In genomic region chr4:32656146-32656904, GRCm38 (mm10) we compare ENCODE assay signal across 8 mouse cellular contexts. TPM values are rescaled to one million over a fixed set of nuclear protein-coding genes. Genes with fewer than 3 reads are reported as not detected.
A peak's percentile ranks its signal among the peaks of the same experiment; 100 is the strongest.
DNase-seq lines count a peak whose midpoint lies in the region; ATAC-seq and TF ChIP-seq lines count a peak whose summit lies in the region.

No protein-coding gene starts in this region.

- no peak for ATAC-seq in CD4-positive, CD25-positive, alpha-beta regulatory T cell, adult 4 months
- peak; percentile 26; the same call in 1 of the 2 replicates for ATAC-seq in lung, embryonic 14.5 days (ENCODE audit: insufficient read depth)
- ATAC-seq in forebrain, embryonic 13.5 days = peak; percentile 61
- no peak for ATAC-seq in limb, embryonic 15.5 days (ENCODE audit: insufficient number of reproducible peaks, low FRiP score, low TSS enrichment, low read depth)

- peak overlapping the region; percentile 58 for H3K9ac ChIP-seq in lung, embryonic 14.5 days
- peak overlapping the region; percentile 79 for H3K9ac ChIP-seq in forebrain, embryonic 13.5 days
- 0 out of 2 replicates have a peak overlapping the region, but pooled peaks have one; percentile 31 for H3K9ac ChIP-seq in limb, embryonic 15.5 days

- H3K9me3 ChIP-seq in lung, embryonic 14.5 days (ENCODE audit: low read depth, low read length) = no peaks in the 10 kb centered on the region
- no peaks in the 10 kb centered on the region for H3K9me3 ChIP-seq in forebrain, embryonic 13.5 days (replicated peaks)
- H3K9me3 ChIP-seq in limb, embryonic 15.5 days = no peaks in the 10 kb centered on the region

- H3K27me3 ChIP-seq in lung, embryonic 14.5 days (ENCODE audit: insufficient read depth, low read length) = no peaks in the 10 kb centered on the region
- no peaks in the 10 kb centered on the region for H3K27me3 ChIP-seq in forebrain, embryonic 13.5 days
- H3K27me3 ChIP-seq in limb, embryonic 15.5 days = no peaks in the 10 kb centered on the region
- no peaks in the 10 kb centered on the region for H3K27me3 ChIP-seq in splenic B cell, adult 2 months (ENCODE audit: control insufficient read depth, insufficient read depth, low read length, poor library complexity, severe bottlenecking)

- H3K27ac ChIP-seq in lung, embryonic 14.5 days (ENCODE audit: low read depth) = peak overlapping the region; percentile 63
- peak overlapping the region; percentile 78 for H3K27ac ChIP-seq in forebrain, embryonic 13.5 days
- peak overlapping the region; percentile 75; the same call in 1 of the 2 replicates for H3K27ac ChIP-seq in limb, embryonic 15.5 days

- WGBS in lung, embryonic 14.5 days = 56% methylated on average over 11 of the region's 11 CpGs
- WGBS in forebrain, embryonic 13.5 days = 55% methylated on average over 11 of the region's 11 CpGs
- WGBS in limb, embryonic 15.5 days = 52% methylated on average over 11 of the region's 11 CpGs

- TF ChIP-seq CTCF in lung, embryonic 14.5 days (IDR thresholded peaks at IDR 0.05; ENCODE audit: low read depth) = peak; percentile 16; the same call in 1 of the 2 replicates

- peak overlapping the region; percentile 60 for H3K4me2 ChIP-seq in lung, embryonic 14.5 days
- H3K4me2 ChIP-seq in forebrain, embryonic 13.5 days = peak overlapping the region; percentile 70
- H3K4me2 ChIP-seq in limb, embryonic 15.5 days = peak overlapping the region; percentile 55

- DNase-seq in CD4-positive, CD25-positive, alpha-beta regulatory T cell, adult 2 months (ENCODE audit: low read depth, low spot score) = peak; percentile 35
- peak; percentile 17 for DNase-seq in lung, embryonic 14.5 days
- DNase-seq in lung, postnatal 25 days (ENCODE audit: low spot score) = no peak
- peak; percentile 40 for DNase-seq in splenic B cell, adult 2 months (ENCODE audit: low read depth, low spot score)
- no peak for DNase-seq in urinary bladder, adult 18-20 months (ENCODE audit: low spot score in 2 of 2)

- H3K36me3 ChIP-seq in lung, embryonic 14.5 days (ENCODE audit: insufficient read depth) = peaks cover 13% of the 10 kb centered on the region
- H3K36me3 ChIP-seq in forebrain, embryonic 13.5 days (ENCODE audit: poor library complexity, severe bottlenecking) = peaks cover 8% of the 10 kb centered on the region
- peaks cover 17% of the 10 kb centered on the region for H3K36me3 ChIP-seq in limb, embryonic 15.5 days
- H3K36me3 ChIP-seq in splenic B cell, adult 2 months (ENCODE audit: control insufficient read depth, insufficient read depth, low read length, poor library complexity, severe bottlenecking) = peaks cover 7% of the 10 kb centered on the region; the same call in 1 of the 2 replicates

- peak overlapping the region; percentile 79 for H3K4me3 ChIP-seq in lung, embryonic 14.5 days (ENCODE audit: low read depth, low read length)
- H3K4me3 ChIP-seq in forebrain, embryonic 13.5 days = peak overlapping the region; percentile 80
- H3K4me3 ChIP-seq in limb, embryonic 15.5 days = peak overlapping the region; percentile 93

- no peaks in the 10 kb centered on the region for H3K4me1 ChIP-seq in lung, embryonic 14.5 days (ENCODE audit: insufficient read depth)
- peaks cover 13% of the 10 kb centered on the region for H3K4me1 ChIP-seq in forebrain, embryonic 13.5 days
- H3K4me1 ChIP-seq in limb, embryonic 15.5 days = peaks cover 13% of the 10 kb centered on the region; the same call in 1 of the 2 replicates

RNA-seq across cellular contexts. Expression of gene Mdn1, which starts 0.6 kb away (rescaled TPM):
- 10 to 100 TPM; 41.2 to 48.2 TPM for polyA plus RNA-seq in CD4-positive, CD25-positive, alpha-beta regulatory T cell, adult 4 months (2017; shearing (Covaris generic))
- polyA plus RNA-seq in lung, embryonic 14.5 days (2014; fragmentation: Nextera tagmentation; extraction: Ambion mirVana) = 19.5 and 25.1 TPM in 2 replicates
- polyA plus RNA-seq in forebrain, embryonic 13.5 days (2015; fragmentation: Nextera tagmentation; extraction: Ambion mirVana) = 15.8 and 16.3 TPM in 2 replicates
- 7.2 and 12.0 TPM in 2 replicates for polyA plus RNA-seq in limb, embryonic 15.5 days (2015; fragmentation: Nextera tagmentation; extraction: Ambion mirVana)

RNA-seq across cellular contexts. Expression of gene Casp8ap2, which starts 41.1 kb away (rescaled TPM):
- polyA plus RNA-seq in CD4-positive, CD25-positive, alpha-beta regulatory T cell, adult 4 months (2017; shearing (Covaris generic)) = 10 to 100 TPM; 38.5 to 46.1 TPM
- polyA plus RNA-seq in lung, embryonic 14.5 days (2014; fragmentation: Nextera tagmentation; extraction: Ambion mirVana) = 54.3 and 62.3 TPM in 2 replicates
- 66.1 and 88.3 TPM in 2 replicates for polyA plus RNA-seq in forebrain, embryonic 13.5 days (2015; fragmentation: Nextera tagmentation; extraction: Ambion mirVana)
- polyA plus RNA-seq in limb, embryonic 15.5 days (2015; fragmentation: Nextera tagmentation; extraction: Ambion mirVana) = 55.4 and 59.6 TPM in 2 replicates

RNA-seq across cellular contexts. Expression of gene Gja10, which starts 53.8 kb away (rescaled TPM):
- polyA plus RNA-seq in CD4-positive, CD25-positive, alpha-beta regulatory T cell, adult 4 months (2017; shearing (Covaris generic)) = under 1 TPM in 1 of 2 experiments, not detected in 1; 0.33 TPM
- polyA plus RNA-seq in lung, embryonic 14.5 days (2014; fragmentation: Nextera tagmentation; extraction: Ambion mirVana) = 0.09 TPM in 1 of 2 replicates, not detected in the other
- polyA plus RNA-seq in forebrain, embryonic 13.5 days (2015; fragmentation: Nextera tagmentation; extraction: Ambion mirVana) = 0.08 TPM in 1 of 2 replicates, not detected in the other
- polyA plus RNA-seq in limb, embryonic 15.5 days (2015; fragmentation: Nextera tagmentation; extraction: Ambion mirVana) = not detected in 2 replicates

Comparison
In these comparisons a context has a peak if more than half of its experiments do, and no peak if none do; other contexts are left out.
1. DNase-seq: peak in CD4-positive, CD25-positive, alpha-beta regulatory T cell, adult 2 months (single experiment), lung, embryonic 14.5 days (single experiment) and splenic B cell, adult 2 months (single experiment); none in lung, postnatal 25 days (single experiment) and urinary bladder, adult 18-20 months (0 of 2).
2. ATAC-seq: peak in lung, embryonic 14.5 days (single experiment) and forebrain, embryonic 13.5 days (single experiment); none in CD4-positive, CD25-positive, alpha-beta regulatory T cell, adult 4 months (single experiment) and limb, embryonic 15.5 days (single experiment).
3. Peak in every context shown above with its lines, with median percentiles within 50 percentile points of each other: H3K27ac ChIP-seq, H3K4me2 ChIP-seq, H3K4me3 ChIP-seq and H3K9ac ChIP-seq.